Mouse (Mus musculus) embryonic fibroblast, embryonic 13.5 days (primary cell): ENCODE results near the gene Clec4f.

Experiments
- CTCF ChIP-seq: IDR thresholded peaks from 2 replicates; pipeline ENCODE4 v1.5.1; 2011; ENCODE audit warnings: mild to moderate bottlenecking, control low read depth, low read length, moderate library complexity, borderline replicate concordance; ENCODE audit not compliant: insufficient read depth
- POLR2A ChIP-seq: IDR thresholded peaks from 2 replicates; pipeline ENCODE4 v1.6.1; 2011; ENCODE audit warnings: low read depth, mild to moderate bottlenecking, control low read depth, low read length, moderate library complexity

DNA sequence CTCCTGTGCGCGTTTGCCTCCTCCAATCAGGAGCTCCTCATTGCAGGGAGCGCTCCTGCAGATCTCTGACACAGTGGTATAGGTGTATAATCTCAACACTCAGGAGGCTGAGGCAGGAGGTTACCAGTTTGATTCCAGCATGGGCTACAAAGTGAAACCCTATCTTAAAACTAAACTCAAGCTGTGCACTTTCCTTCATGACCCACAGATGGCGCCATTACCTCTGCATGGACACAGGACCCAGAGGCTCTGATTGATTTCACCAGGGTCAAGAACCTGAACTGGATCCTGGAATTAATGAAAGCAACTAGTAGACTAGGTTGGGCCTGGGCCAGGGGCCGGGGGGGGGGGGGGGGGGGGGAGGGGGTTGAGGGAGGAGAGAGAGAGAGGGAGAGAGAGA lies 34.3 kb upstream of the Clec4f start:
- TF ChIP-seq CTCF (peak; percentile 36; the same call in 1 of the 2 replicates), POLR2A (no peak)
